Mouse (Mus musculus): Measurements from ENCODE around the gene Gm43191. TPM values are rescaled to one million over a fixed set of nuclear protein-coding genes. Genes with fewer than 3 reads are reported as not detected.

The Gm43191 gene
- not detected in 2 replicates for polyA plus RNA-seq (2012; rRNA removed)
- polyA plus RNA-seq (2014; fragmentation: Nextera tagmentation; extraction: Ambion mirVana), result not detected in 2 replicates

GRCm38 (mm10) chr3:116681160-116681559, at the start of gene Gm43191:
Gene Gm43191, minus strand, starts transcription at chr3:116681260.
- ATAC-seq (ENCODE audit: low FRiP score, low read depth), result no peak
- no peak for DNase-seq (ENCODE audit: low spot score)
- H3K4me2 ChIP-seq (replicated peaks; ENCODE audit: low read depth, low read length, severe bottlenecking), result no peak within 1 kb of the TSS

DNA sequence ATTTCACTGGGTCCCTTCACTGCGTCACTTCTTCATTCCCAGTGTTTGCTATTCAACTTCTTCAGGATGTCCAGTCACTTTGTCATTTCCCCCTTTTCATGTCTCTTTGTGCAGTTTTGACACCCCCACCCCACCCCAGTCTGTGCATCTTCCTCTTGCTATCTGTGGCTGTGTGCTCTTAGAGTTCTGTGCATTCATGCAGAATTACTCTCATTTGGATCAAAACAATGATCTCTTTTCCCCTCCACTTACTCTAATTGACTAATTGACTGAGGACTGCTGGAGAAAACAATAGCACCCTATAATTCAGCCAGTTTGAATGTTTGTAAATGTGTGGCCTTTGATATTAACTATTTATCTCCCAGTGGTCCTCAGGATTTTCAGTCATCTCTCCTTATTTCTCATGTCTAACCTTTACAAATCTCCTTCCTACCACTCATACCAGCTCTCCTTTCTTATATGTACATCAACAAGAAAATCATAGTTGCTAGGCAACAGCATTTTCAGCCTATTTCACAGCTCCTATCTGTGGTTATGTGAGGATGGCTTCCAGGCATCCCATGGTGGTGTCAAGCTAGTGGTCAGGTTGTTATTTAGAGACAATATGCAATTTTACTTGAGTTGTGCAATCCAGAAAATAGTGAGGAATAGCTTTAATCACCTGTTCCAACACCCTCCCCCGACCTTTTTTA, 48.6 kb upstream of the Gm43191 start:
- Histone ChIP-seq H3K36me3 (ENCODE audit: control insufficient read depth, insufficient read depth, low read length) (no peaks in the 10 kb centered on the region), H3K27ac (replicated peaks; ENCODE audit: low read depth, low read length) (no peak overlapping the region), H3K9ac (ENCODE audit: low read depth, low read length, severe bottlenecking) (no peak overlapping the region), H3K4me3 (replicated peaks; ENCODE audit: low read length) (no peak overlapping the region), H3K4me2 (replicated peaks; ENCODE audit: low read depth, low read length, severe bottlenecking) (no peak overlapping the region), H3K27me3 (ENCODE audit: control insufficient read depth, insufficient read depth, low read length) (no peaks in the 10 kb centered on the region), H3K4me1 (ENCODE audit: control insufficient read depth, insufficient read depth, low read length) (no peaks in the 10 kb centered on the region), H3K9me3 (ENCODE audit: control insufficient read depth, low read length) (no peaks in the 10 kb centered on the region)
- no peak for ATAC-seq (ENCODE audit: low FRiP score, low read depth)
- WGBS, result 74% methylated on average over 2 of the region's 2 CpGs
- no peak for TF ChIP-seq POLR2A (IDR thresholded peaks at IDR 0.05; ENCODE audit: borderline replicate concordance, extremely low read depth, insufficient read depth, insufficient read length)
- DNase-seq (ENCODE audit: low spot score), result no peak

More at GRCm38 (mm10) chr3:116681160-116681559, at the start of gene Gm43191:
- no peak within 1 kb of the TSS for H3K9ac ChIP-seq (ENCODE audit: low read depth, low read length, severe bottlenecking)
- no peaks in the 10 kb centered on the region for H3K4me1 ChIP-seq (ENCODE audit: control insufficient read depth, insufficient read depth, low read length)
- TF ChIP-seq POLR2A (IDR thresholded peaks at IDR 0.05; ENCODE audit: borderline replicate concordance, extremely low read depth, insufficient read depth, insufficient read length), result no peak
- no peak within 1 kb of the TSS for H3K4me3 ChIP-seq (replicated peaks; ENCODE audit: low read length)
- 100% methylated on average over 1 of the region's 1 CpGs for WGBS
- no peak within 1 kb of the TSS for H3K27ac ChIP-seq (replicated peaks; ENCODE audit: low read depth, low read length)
- H3K36me3 ChIP-seq (ENCODE audit: control insufficient read depth, insufficient read depth, low read length), result peaks cover 20% of the 10 kb centered on the region; the same call in 1 of the 2 replicates
- H3K9me3 ChIP-seq (ENCODE audit: control insufficient read depth, low read length), result no peaks in the 10 kb centered on the region
- H3K27me3 ChIP-seq (ENCODE audit: control insufficient read depth, insufficient read depth, low read length), result no peaks in the 10 kb centered on the region

- no peak for ATAC-seq (ENCODE audit: low FRiP score, low read depth)
- Histone ChIP-seq H3K9ac (ENCODE audit: low read depth, low read length, severe bottlenecking) (no peak overlapping the region), H3K4me3 (replicated peaks; ENCODE audit: low read length) (no peak overlapping the region), H3K36me3 (ENCODE audit: control insufficient read depth, insufficient read depth, low read length) (no peaks in the 10 kb centered on the region), H3K27ac (replicated peaks; ENCODE audit: low read depth, low read length) (no peak overlapping the region), H3K27me3 (ENCODE audit: control insufficient read depth, insufficient read depth, low read length) (no peaks in the 10 kb centered on the region), H3K4me1 (ENCODE audit: control insufficient read depth, insufficient read depth, low read length) (no peaks in the 10 kb centered on the region), H3K4me2 (replicated peaks; ENCODE audit: low read depth, low read length, severe bottlenecking) (no peak overlapping the region), H3K9me3 (ENCODE audit: control insufficient read depth, low read length) (no peaks in the 10 kb centered on the region)
- TF ChIP-seq POLR2A (IDR thresholded peaks at IDR 0.05; ENCODE audit: borderline replicate concordance, extremely low read depth, insufficient read depth, insufficient read length), result no peak
- WGBS, result 55% methylated on average over 9 of the region's 9 CpGs
- DNase-seq (ENCODE audit: low spot score), result no peak
These were observed 45.7 kb upstream of the Gm43191 start for GRCm38 (mm10) chr3:116726807-116727206.

- Histone ChIP-seq H3K27ac (replicated peaks; ENCODE audit: low read depth, low read length) (no peak overlapping the region), H3K9ac (ENCODE audit: low read depth, low read length, severe bottlenecking) (no peak overlapping the region), H3K36me3 (ENCODE audit: control insufficient read depth, insufficient read depth, low read length) (no peaks in the 10 kb centered on the region), H3K27me3 (ENCODE audit: control insufficient read depth, insufficient read depth, low read length) (no peaks in the 10 kb centered on the region), H3K4me1 (ENCODE audit: control insufficient read depth, insufficient read depth, low read length) (no peaks in the 10 kb centered on the region), H3K9me3 (ENCODE audit: control insufficient read depth, low read length) (no peaks in the 10 kb centered on the region), H3K4me3 (replicated peaks; ENCODE audit: low read length) (no peak overlapping the region), H3K4me2 (replicated peaks; ENCODE audit: low read depth, low read length, severe bottlenecking) (no peak overlapping the region)
- WGBS, result 65% methylated on average over 10 of the region's 10 CpGs
- TF ChIP-seq POLR2A (IDR thresholded peaks at IDR 0.05; ENCODE audit: borderline replicate concordance, extremely low read depth, insufficient read depth, insufficient read length), result no peak
- DNase-seq (ENCODE audit: low spot score), result no peak
- ATAC-seq (ENCODE audit: low FRiP score, low read depth), result no peak
These were observed 42.7 kb upstream of the Gm43191 start for GRCm38 (mm10) chr3:116723496-116724481.

DNA sequence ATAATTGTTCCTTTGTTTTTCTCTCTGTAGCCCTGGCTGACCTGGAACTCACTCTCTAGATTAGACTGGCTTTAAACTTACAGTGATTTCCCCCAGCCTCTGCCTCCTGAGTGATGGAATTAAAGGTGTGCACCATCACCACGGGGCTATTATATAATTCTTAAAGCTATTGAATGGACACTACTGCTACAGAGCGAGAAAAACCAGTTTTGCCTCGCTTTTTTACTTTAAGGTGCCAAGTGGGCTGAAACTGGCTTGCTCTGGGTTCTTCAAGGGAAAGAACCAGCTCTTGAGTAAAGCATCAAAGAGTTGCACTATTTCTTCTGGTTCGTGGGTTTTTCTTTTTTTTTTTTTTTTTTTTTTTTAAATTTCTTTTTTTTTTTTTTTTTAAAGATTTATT, 41.9 kb upstream of the Gm43191 start:
- 70% methylated on average over 4 of the region's 4 CpGs for WGBS
- no peaks in the 10 kb centered on the region for H3K27me3 ChIP-seq (ENCODE audit: control insufficient read depth, insufficient read depth, low read length)
- no peak for TF ChIP-seq POLR2A (IDR thresholded peaks at IDR 0.05; ENCODE audit: borderline replicate concordance, extremely low read depth, insufficient read depth, insufficient read length)

More for the DNA sequence above, 41.9 kb upstream of the Gm43191 start:
- no peak overlapping the region for H3K27ac ChIP-seq (replicated peaks; ENCODE audit: low read depth, low read length)
- H3K4me2 ChIP-seq (replicated peaks; ENCODE audit: low read depth, low read length, severe bottlenecking), result no peak overlapping the region
- no peak overlapping the region for H3K4me3 ChIP-seq (replicated peaks; ENCODE audit: low read length)
- H3K4me1 ChIP-seq (ENCODE audit: control insufficient read depth, insufficient read depth, low read length), result no peaks in the 10 kb centered on the region
- DNase-seq (ENCODE audit: low spot score) (no peak), ATAC-seq (ENCODE audit: low FRiP score, low read depth) (no peak)
- H3K9ac ChIP-seq (ENCODE audit: low read depth, low read length, severe bottlenecking), result no peak overlapping the region
- H3K36me3 ChIP-seq (ENCODE audit: control insufficient read depth, insufficient read depth, low read length), result no peaks in the 10 kb centered on the region
- no peaks in the 10 kb centered on the region for H3K9me3 ChIP-seq (ENCODE audit: control insufficient read depth, low read length)
